Mouse (Mus musculus): Measurements from ENCODE around the gene Klc1. TPM values are rescaled to one million over a fixed set of nuclear protein-coding genes. Genes with fewer than 3 reads are reported as not detected.

The Klc1 gene
- polyA plus RNA-seq, 1 experiment from 2014 or later: 130 TPM

GRCm38 (mm10) chr12:111750739-111751138, 7.9 kb upstream of the Klc1 start:
- no peaks in the 10 kb centered on the region for H3K27me3 ChIP-seq (replicated peaks; ENCODE audit: low read depth, poor library complexity, severe bottlenecking)
- H3K36me3 ChIP-seq (replicated peaks): no peaks in the 10 kb centered on the region
- H3K4me3 ChIP-seq: no peak overlapping the region
- H3K27ac ChIP-seq (replicated peaks): no peak overlapping the region
- peaks cover 10% of the 10 kb centered on the region for H3K4me1 ChIP-seq
- no peak for DNase-seq (ENCODE audit: low spot score)
- 94% methylated on average over 3 of the region's 3 CpGs for WGBS
- no peaks in the 10 kb centered on the region for H3K9me3 ChIP-seq

DNA sequence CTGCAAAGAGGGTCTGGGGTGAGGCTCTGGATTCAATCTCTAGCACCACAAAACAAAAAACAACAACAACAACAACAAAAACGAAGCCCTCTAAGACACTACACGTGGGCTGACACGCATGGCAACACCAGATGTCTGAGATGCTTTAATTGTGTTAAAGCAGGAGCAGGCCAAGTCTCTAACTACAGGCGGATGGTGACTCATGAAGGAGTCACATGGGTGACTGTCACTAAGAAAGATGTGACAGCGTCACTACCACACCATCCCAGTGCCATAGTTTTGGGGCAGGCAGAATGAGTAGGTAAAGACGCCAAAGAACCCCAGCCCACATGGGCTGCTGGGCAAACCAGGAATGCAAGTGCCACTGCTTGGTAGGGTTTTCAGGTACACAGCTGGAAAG, 6.2 kb upstream of the Klc1 start:
- peaks cover 5% of the 10 kb centered on the region for H3K4me1 ChIP-seq
- no peak for DNase-seq (ENCODE audit: low spot score)
- H3K27ac ChIP-seq (replicated peaks): no peak overlapping the region
- H3K36me3 ChIP-seq (replicated peaks): no peaks in the 10 kb centered on the region
- no peaks in the 10 kb centered on the region for H3K27me3 ChIP-seq (replicated peaks; ENCODE audit: low read depth, poor library complexity, severe bottlenecking)
- no peaks in the 10 kb centered on the region for H3K9me3 ChIP-seq
- WGBS: 91% methylated on average over 6 of the region's 6 CpGs
- no peak overlapping the region for H3K4me3 ChIP-seq

GRCm38 (mm10) chr12:111753347-111753746, 5.3 kb upstream of the Klc1 start:
- H3K9me3 ChIP-seq: no peaks in the 10 kb centered on the region
- no peaks in the 10 kb centered on the region for H3K36me3 ChIP-seq (replicated peaks)
- no peak overlapping the region for H3K27ac ChIP-seq (replicated peaks)
- no peak for DNase-seq (ENCODE audit: low spot score)
- WGBS: 75% methylated on average over 9 of the region's 9 CpGs
- H3K27me3 ChIP-seq (replicated peaks; ENCODE audit: low read depth, poor library complexity, severe bottlenecking): no peaks in the 10 kb centered on the region
- H3K4me3 ChIP-seq: no peak overlapping the region
- H3K4me1 ChIP-seq: peaks cover 13% of the 10 kb centered on the region

DNA sequence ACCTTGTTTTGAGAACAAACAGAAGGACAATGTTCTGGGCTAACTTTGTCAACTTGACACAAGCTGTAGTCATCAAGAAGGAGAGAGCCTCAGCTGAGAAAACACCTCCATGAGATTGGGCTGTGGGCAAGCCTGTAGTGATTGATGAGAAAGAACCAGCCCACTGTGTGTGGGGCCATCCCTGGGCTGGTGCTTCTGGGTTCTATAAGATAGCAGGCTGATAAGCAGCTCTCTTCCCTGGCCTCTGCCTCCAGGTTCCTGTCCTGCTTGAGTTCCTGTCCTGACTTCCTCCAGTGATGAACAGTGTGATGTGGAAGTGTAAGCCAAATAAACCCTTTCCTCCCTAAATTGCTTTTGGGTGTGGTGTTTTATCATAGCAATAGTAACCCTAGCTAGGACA, 3.9 kb upstream of the Klc1 start:
- Histone ChIP-seq H3K27ac (replicated peaks) (no peak overlapping the region), H3K27me3 (replicated peaks; ENCODE audit: low read depth, poor library complexity, severe bottlenecking) (no peaks in the 10 kb centered on the region), H3K9me3 (no peaks in the 10 kb centered on the region), H3K4me1 (peaks cover 22% of the 10 kb centered on the region), H3K4me3 (no peak overlapping the region), H3K36me3 (replicated peaks) (no peaks in the 10 kb centered on the region)
- no peak for DNase-seq (ENCODE audit: low spot score)

DNA sequence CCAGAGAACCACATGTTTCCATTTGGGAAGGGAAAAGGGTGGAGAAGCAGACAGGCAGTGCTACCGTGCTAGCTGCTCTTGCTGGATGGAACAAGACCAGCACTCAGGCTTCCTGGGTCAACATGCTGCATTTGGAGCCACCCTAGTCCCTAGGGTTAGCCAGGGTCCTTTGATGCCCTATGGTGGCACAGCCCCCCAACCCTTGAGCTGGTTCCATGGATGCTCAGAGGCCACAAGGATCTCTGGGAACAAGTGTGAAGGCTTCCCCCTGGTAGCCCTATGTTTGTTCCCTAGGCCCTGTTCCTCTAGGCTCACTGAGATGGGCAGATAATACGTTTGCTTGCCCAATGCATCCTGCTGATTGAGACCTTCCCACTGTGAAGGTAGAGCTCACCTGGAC, 3.4 kb upstream of the Klc1 start:
- H3K9me3 ChIP-seq: no peaks in the 10 kb centered on the region
- WGBS: 62% methylated on average over 2 of the region's 2 CpGs
- peaks cover 26% of the 10 kb centered on the region for H3K4me1 ChIP-seq
- H3K4me3 ChIP-seq: no peak overlapping the region
- DNase-seq (ENCODE audit: low spot score): no peak
- H3K27ac ChIP-seq (replicated peaks): no peak overlapping the region
- no peaks in the 10 kb centered on the region for H3K36me3 ChIP-seq (replicated peaks)
- H3K27me3 ChIP-seq (replicated peaks; ENCODE audit: low read depth, poor library complexity, severe bottlenecking): no peaks in the 10 kb centered on the region

DNA sequence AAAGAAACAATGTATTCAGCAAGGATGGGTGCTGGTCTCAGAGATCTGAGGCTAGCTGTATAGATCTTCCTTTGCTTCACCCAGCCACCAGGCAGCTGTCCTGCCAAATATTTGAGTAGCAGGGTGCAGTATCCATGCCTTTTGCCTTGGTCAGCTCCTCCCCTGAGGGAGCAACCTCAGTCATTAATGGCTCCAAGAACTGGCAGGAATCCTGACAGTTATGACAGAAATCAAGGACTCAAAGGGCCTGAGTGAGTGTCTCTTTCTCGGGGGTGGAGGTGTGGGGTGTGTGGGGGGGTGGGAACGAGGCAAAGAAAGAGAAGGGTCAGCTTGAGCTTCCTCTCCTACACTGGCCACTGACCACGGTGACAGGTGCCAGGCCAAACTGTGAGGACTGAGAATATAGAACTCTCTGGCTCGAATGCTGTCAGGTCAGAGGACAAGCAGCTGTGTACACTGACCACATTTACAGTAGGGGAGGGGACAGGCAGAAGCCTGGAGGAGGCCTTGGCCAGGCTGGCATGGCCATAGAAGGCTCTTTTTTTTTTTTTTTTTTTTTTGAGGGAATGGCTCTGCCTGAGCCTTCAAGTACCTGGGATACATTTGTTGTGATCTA, 2.5 kb upstream of the Klc1 start:
- Histone ChIP-seq H3K4me3 (no peak overlapping the region), H3K9me3 (no peaks in the 10 kb centered on the region), H3K4me1 (peaks cover 33% of the 10 kb centered on the region), H3K27me3 (replicated peaks; ENCODE audit: low read depth, poor library complexity, severe bottlenecking) (no peaks in the 10 kb centered on the region), H3K36me3 (replicated peaks) (no peaks in the 10 kb centered on the region; the same call in 1 of the 2 replicates), H3K27ac (replicated peaks) (no peak overlapping the region)
- 59% methylated on average over 4 of the region's 4 CpGs for WGBS
- no peak for DNase-seq (ENCODE audit: low spot score)

DNA sequence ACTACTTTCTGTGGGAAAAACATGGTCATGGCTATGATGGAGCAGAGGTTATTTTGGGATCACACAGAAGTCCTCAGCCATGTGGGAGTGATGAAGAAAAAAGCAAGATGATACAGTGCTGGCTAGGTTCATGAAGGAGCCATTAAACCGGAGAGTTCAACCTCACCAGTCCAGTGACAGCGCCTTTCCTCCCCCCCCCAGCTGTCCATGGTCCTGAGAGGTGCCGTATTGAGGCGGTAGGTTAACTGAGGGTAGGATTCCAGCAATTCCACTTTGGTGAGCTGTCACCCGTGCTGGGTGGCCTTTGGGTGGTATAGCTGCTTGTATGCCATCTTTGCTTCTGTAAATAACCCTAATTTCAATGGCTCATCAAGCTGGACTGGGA, 2.0 kb upstream of the Klc1 start:
- DNase-seq (ENCODE audit: low spot score): peak; percentile 54
- Histone ChIP-seq H3K27me3 (replicated peaks; ENCODE audit: low read depth, poor library complexity, severe bottlenecking) (no peaks in the 10 kb centered on the region), H3K9me3 (no peaks in the 10 kb centered on the region), H3K4me1 (peaks cover 34% of the 10 kb centered on the region), H3K36me3 (replicated peaks) (peaks cover under 1% of the 10 kb centered on the region; the same call in 1 of the 2 replicates), H3K27ac (replicated peaks) (no peak overlapping the region), H3K4me3 (no peak overlapping the region)
- WGBS: 43% methylated on average over 5 of the region's 5 CpGs

DNA sequence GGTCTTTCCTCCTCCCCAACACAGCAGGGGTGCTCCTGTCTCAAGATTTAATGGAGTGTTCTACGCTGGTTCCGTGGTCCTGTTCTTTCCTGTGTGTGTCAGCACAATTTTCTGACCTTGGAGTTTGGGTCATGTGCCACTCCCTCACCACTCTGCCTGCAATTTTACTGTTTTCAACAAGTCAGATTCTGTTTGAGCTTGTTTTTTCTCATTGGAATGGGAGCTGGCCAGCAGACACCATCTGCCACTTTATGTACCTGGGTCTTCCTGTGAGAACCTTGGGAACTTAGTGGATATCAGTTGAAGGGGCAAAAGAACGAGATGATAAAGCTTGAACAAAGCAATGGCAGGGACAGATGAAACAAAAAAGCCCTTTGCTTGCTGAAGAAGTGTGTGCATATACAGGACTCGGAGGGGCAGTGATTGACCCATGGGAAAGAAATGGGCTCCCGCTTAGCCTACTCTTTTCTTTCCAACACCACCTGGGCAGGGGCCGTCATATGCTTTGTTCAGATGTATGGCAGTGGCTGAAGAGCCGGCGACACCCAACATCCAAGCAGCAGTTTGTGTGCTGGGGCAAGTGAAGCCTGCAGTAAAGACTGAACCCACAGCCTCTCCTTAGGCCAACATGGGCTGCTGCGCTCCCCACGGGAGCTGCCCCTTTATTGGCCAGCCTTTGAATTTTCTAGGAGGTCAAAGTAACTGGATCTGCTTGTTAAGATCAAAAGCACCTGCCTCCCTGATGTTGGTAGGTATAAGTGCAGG, 906 bp upstream of the Klc1 start:
- Histone ChIP-seq H3K9me3 (no peaks in the 10 kb centered on the region), H3K36me3 (replicated peaks) (peaks cover 11% of the 10 kb centered on the region), H3K4me3 (peak overlapping the region; percentile 92), H3K4me1 (peaks cover 42% of the 10 kb centered on the region), H3K27ac (replicated peaks) (peak overlapping the region; percentile 95), H3K27me3 (replicated peaks; ENCODE audit: low read depth, poor library complexity, severe bottlenecking) (no peaks in the 10 kb centered on the region)
- no peak for DNase-seq (ENCODE audit: low spot score)
- whole genome bisulfite sequencing: 52% methylated on average over 10 of the region's 10 CpGs

DNA sequence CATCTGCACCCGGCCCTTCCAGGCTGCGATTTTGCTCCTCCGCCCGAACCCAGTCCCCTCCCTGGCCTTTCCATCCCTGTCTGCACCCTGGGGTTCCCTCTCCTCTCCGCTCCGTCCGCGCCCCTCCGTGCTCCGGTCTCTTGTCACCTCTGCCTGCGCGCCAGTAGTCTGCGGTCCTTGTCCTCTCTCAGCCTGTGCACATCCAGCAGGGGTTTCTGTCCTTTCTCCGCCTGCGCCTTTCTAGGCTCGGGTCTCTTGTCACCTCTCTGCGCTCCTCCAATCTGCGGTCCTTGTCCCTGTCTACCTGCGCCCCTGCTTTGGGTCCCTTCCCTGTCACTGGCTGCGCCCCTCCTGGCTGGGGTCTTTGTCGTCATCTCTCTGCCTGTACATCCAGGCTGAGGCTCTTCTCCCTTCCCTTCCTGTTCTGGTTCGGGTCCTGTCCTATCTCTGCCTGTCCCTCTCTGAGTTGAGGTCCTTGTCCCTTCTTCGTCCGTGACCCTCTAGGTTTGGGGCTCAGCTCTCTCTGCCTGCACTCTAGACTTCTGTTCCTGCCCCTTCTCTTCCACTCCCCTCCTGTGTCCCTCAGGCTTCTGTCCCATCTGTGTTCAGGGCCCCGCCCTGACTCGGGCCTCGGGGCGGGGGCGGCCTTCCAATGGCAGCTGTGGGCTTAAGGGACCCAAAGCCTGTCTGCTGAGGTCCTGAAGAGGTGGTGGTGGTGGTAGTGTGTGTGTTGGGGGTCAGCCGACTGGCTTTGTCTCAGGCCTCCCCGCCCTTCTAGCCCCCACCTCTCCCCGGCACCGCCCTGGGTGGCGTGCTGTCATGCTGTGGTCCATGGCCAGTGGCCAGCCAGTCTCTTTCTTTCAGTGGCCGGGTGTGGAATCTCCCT, 770 bp downstream of the Klc1 start:
- H3K27me3 ChIP-seq (replicated peaks; ENCODE audit: low read depth, poor library complexity, severe bottlenecking): no peaks in the 10 kb centered on the region
- DNase-seq (ENCODE audit: low spot score): peak; percentile 49
- whole genome bisulfite sequencing: 2% methylated on average over 35 of the region's 35 CpGs

DNA sequence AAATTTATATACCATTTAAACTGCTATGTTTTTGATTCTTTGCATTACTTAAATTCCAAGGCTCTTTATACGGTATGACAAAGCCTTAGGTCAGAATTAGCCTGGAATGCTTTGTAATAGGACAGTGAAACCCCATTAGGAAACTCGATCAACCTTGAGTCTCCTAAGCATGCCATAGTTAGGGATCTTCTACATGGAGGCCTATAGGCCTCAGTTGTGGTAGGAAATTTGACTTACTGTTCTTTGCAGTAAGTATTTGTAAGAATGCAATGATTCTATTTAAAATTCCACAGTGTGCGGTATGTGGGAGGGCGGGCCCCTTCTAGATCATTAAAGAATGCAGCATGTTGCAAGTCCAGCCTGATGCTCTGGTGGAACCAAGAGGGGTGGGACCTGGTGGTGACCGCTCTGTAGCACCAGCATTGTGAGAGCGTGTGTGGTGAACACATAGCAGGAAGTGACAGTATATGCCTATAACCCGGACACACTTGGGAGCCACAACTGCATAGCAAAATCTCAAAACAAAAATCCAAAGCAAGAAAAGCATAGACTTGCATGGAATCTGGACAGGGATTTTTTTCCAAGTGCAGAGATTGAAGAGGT, 1.8 kb downstream of the Klc1 start:
- H3K27me3 ChIP-seq (replicated peaks; ENCODE audit: low read depth, poor library complexity, severe bottlenecking): no peaks in the 10 kb centered on the region
- no peaks in the 10 kb centered on the region for H3K9me3 ChIP-seq
- 0 out of 2 replicates have a peak overlapping the region, but pooled peaks have one; percentile 95 for H3K27ac ChIP-seq (replicated peaks)
- WGBS: 78% methylated on average over 7 of the region's 7 CpGs
- DNase-seq (ENCODE audit: low spot score): no peak
- peak overlapping the region; percentile 92 for H3K4me3 ChIP-seq
- H3K4me1 ChIP-seq: peaks cover 46% of the 10 kb centered on the region
- H3K36me3 ChIP-seq (replicated peaks): peaks cover 26% of the 10 kb centered on the region

More for the DNA sequence above, 770 bp downstream of the Klc1 start:
- Histone ChIP-seq H3K4me3 (peak overlapping the region; percentile 92), H3K4me1 (peaks cover 46% of the 10 kb centered on the region), H3K9me3 (no peaks in the 10 kb centered on the region), H3K27ac (replicated peaks) (peak overlapping the region; percentile 95), H3K36me3 (replicated peaks) (peaks cover 26% of the 10 kb centered on the region)

DNA sequence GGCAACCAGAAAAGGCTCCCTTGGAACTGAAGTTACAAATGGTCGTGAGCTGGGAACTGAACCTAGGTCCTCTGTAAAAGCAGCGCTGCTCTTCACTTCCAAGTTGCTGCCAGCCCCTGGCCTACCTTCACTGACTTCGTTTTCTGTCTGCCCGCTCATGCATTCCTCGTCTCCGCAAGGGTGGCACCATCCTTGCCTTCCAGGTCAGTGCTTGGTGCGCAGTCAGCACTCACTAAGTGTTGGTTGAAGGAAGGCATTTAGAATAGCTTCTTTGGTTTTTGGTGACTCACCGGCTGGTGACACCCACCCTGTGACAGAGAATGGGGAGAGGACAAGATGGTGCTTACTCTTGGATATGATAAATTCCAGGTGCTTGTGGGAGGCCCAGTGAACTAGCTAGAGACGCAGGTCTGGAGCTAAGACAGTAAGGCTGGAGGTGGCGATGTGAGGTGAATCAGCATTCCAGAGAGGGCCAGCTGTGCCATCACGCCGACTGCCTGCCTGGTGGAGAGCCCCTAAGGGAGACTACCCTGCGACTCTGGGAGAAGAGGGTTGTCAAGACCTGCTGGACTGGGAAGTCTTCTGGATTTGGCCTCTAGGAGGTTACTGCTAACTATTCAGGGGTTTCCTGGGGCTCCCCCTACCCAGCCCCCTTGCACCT, 4.1 kb downstream of the Klc1 start:
- Histone ChIP-seq H3K4me1 (peaks cover 61% of the 10 kb centered on the region), H3K4me3 (no peak overlapping the region), H3K27ac (replicated peaks) (no peak overlapping the region), H3K27me3 (replicated peaks; ENCODE audit: low read depth, poor library complexity, severe bottlenecking) (no peaks in the 10 kb centered on the region), H3K9me3 (no peaks in the 10 kb centered on the region), H3K36me3 (replicated peaks) (peaks cover 34% of the 10 kb centered on the region)
- WGBS: 92% methylated on average over 13 of the region's 13 CpGs
- DNase-seq (ENCODE audit: low spot score): no peak

All from embryonic facial prominence, embryonic 10.5 days (tissue).